Mouse (Mus musculus): Measurements from ENCODE around the gene Bola3. TPM values are rescaled to one million over a fixed set of nuclear protein-coding genes. Genes with fewer than 3 reads are reported as not detected.

Gene Bola3
- total and polyA plus RNA-seq, 2 experiments = 26.4 to 246 TPM

GRCm38 (mm10) chr6:83356569-83357138 lies 7.7 kb downstream of the Bola3 start:
- peaks cover 6% of the 10 kb centered on the region; the same call in 1 of the 2 replicates for H3K36me3 ChIP-seq (ENCODE audit: control insufficient read depth, insufficient read depth, low read length)
- no peaks in the 10 kb centered on the region for H3K27me3 ChIP-seq (ENCODE audit: control insufficient read depth, insufficient read depth, low read length)
- peak; percentile 92 for TF ChIP-seq CTCF (IDR thresholded peaks at IDR 0.05; ENCODE audit: low read depth, low read length)
- TF ChIP-seq POLR2A (IDR thresholded peaks at IDR 0.05; ENCODE audit: extremely low read depth, insufficient read depth, low read length) = no peak
- H3K4me1 ChIP-seq (ENCODE audit: control insufficient read depth, insufficient read depth, low read length) = peaks cover 12% of the 10 kb centered on the region
- no peak overlapping the region for H3K27ac ChIP-seq (replicated peaks; ENCODE audit: insufficient read depth, low read depth, low read length)
- no peak overlapping the region for H3K9ac ChIP-seq (ENCODE audit: low read depth, low read length)
- H3K79me2 ChIP-seq (ENCODE audit: control insufficient read depth, insufficient read depth, low read length) = no peaks in the 10 kb centered on the region; the same call in 1 of the 2 replicates
- no peak overlapping the region for H3K4me3 ChIP-seq (ENCODE audit: insufficient read depth, low read depth, low read length)
- DNase-seq (ENCODE audit: extremely low read depth, low read depth, low spot score) = peak; percentile 26
- WGBS = 25% methylated on average over 7 of the region's 7 CpGs

GRCm38 (mm10) chr6:83357436-83357835 lies 8.5 kb downstream of the Bola3 start:
- H3K79me2 ChIP-seq (ENCODE audit: control insufficient read depth, insufficient read depth, low read length) = no peaks in the 10 kb centered on the region
- no peak overlapping the region for H3K27ac ChIP-seq (replicated peaks; ENCODE audit: insufficient read depth, low read depth, low read length)
- WGBS = 93% methylated on average over 10 of the region's 10 CpGs
- H3K36me3 ChIP-seq (ENCODE audit: control insufficient read depth, insufficient read depth, low read length) = peaks cover 6% of the 10 kb centered on the region; the same call in 1 of the 2 replicates
- peaks cover 12% of the 10 kb centered on the region for H3K4me1 ChIP-seq (ENCODE audit: control insufficient read depth, insufficient read depth, low read length)
- no peaks in the 10 kb centered on the region for H3K27me3 ChIP-seq (ENCODE audit: control insufficient read depth, insufficient read depth, low read length)
- no peak overlapping the region for H3K9ac ChIP-seq (ENCODE audit: low read depth, low read length)
- DNase-seq (ENCODE audit: extremely low read depth, low read depth, low spot score) = no peak
- TF ChIP-seq POLR2A (IDR thresholded peaks at IDR 0.05; ENCODE audit: extremely low read depth, insufficient read depth, low read length) (no peak), CTCF (IDR thresholded peaks at IDR 0.05; ENCODE audit: low read depth, low read length) (no peak)
- H3K4me3 ChIP-seq (ENCODE audit: insufficient read depth, low read depth, low read length) = no peak overlapping the region

- no peaks in the 10 kb centered on the region for H3K79me2 ChIP-seq (ENCODE audit: control insufficient read depth, insufficient read depth, low read length)
- H3K4me1 ChIP-seq (ENCODE audit: control insufficient read depth, insufficient read depth, low read length) = no peaks in the 10 kb centered on the region
- 91% methylated on average over 11 of the region's 11 CpGs for WGBS
- peaks cover 6% of the 10 kb centered on the region; the same call in 1 of the 2 replicates for H3K36me3 ChIP-seq (ENCODE audit: control insufficient read depth, insufficient read depth, low read length)
- no peaks in the 10 kb centered on the region for H3K27me3 ChIP-seq (ENCODE audit: control insufficient read depth, insufficient read depth, low read length)
- TF ChIP-seq POLR2A (IDR thresholded peaks at IDR 0.05; ENCODE audit: extremely low read depth, insufficient read depth, low read length) (no peak), CTCF (IDR thresholded peaks at IDR 0.05; ENCODE audit: low read depth, low read length) (no peak)
- no peak for DNase-seq (ENCODE audit: extremely low read depth, low read depth, low spot score)
- no peak overlapping the region for H3K9ac ChIP-seq (ENCODE audit: low read depth, low read length)
- no peak overlapping the region for H3K4me3 ChIP-seq (ENCODE audit: insufficient read depth, low read depth, low read length)
- no peak overlapping the region for H3K27ac ChIP-seq (replicated peaks; ENCODE audit: insufficient read depth, low read depth, low read length)
Observed at GRCm38 (mm10) chr6:83361523-83362248, 12.7 kb downstream of the Bola3 start.

GRCm38 (mm10) chr6:83363075-83363474 lies 14.1 kb downstream of the Bola3 start:
- H3K36me3 ChIP-seq (ENCODE audit: control insufficient read depth, insufficient read depth, low read length) = peaks cover 6% of the 10 kb centered on the region; the same call in 1 of the 2 replicates
- no peaks in the 10 kb centered on the region for H3K4me1 ChIP-seq (ENCODE audit: control insufficient read depth, insufficient read depth, low read length)
- 89% methylated on average over 12 of the region's 12 CpGs for WGBS

GRCm38 (mm10) chr6:83370316-83370965 lies 21.5 kb downstream of the Bola3 start:
- Histone ChIP-seq H3K27me3 (ENCODE audit: control insufficient read depth, insufficient read depth, low read length) (no peaks in the 10 kb centered on the region), H3K36me3 (ENCODE audit: control insufficient read depth, insufficient read depth, low read length) (peaks cover 27% of the 10 kb centered on the region; the same call in 1 of the 2 replicates), H3K9ac (ENCODE audit: low read depth, low read length) (no peak overlapping the region), H3K27ac (replicated peaks; ENCODE audit: insufficient read depth, low read depth, low read length) (no peak overlapping the region), H3K79me2 (ENCODE audit: control insufficient read depth, insufficient read depth, low read length) (no peaks in the 10 kb centered on the region), H3K4me1 (ENCODE audit: control insufficient read depth, insufficient read depth, low read length) (no peaks in the 10 kb centered on the region), H3K4me3 (ENCODE audit: insufficient read depth, low read depth, low read length) (no peak overlapping the region)
- no peak for DNase-seq (ENCODE audit: extremely low read depth, low read depth, low spot score)
- no peak for TF ChIP-seq CTCF (IDR thresholded peaks at IDR 0.05; ENCODE audit: low read depth, low read length)
- no peak for TF ChIP-seq POLR2A (IDR thresholded peaks at IDR 0.05; ENCODE audit: extremely low read depth, insufficient read depth, low read length)
- WGBS = 91% methylated on average over 21 of the region's 21 CpGs

More at GRCm38 (mm10) chr6:83363075-83363474, 14.1 kb downstream of the Bola3 start:
- H3K27me3 ChIP-seq (ENCODE audit: control insufficient read depth, insufficient read depth, low read length) = no peaks in the 10 kb centered on the region
- H3K27ac ChIP-seq (replicated peaks; ENCODE audit: insufficient read depth, low read depth, low read length) = no peak overlapping the region
- no peak overlapping the region for H3K9ac ChIP-seq (ENCODE audit: low read depth, low read length)
- no peak for DNase-seq (ENCODE audit: extremely low read depth, low read depth, low spot score)
- TF ChIP-seq POLR2A (IDR thresholded peaks at IDR 0.05; ENCODE audit: extremely low read depth, insufficient read depth, low read length) = no peak
- no peak for TF ChIP-seq CTCF (IDR thresholded peaks at IDR 0.05; ENCODE audit: low read depth, low read length)
- H3K4me3 ChIP-seq (ENCODE audit: insufficient read depth, low read depth, low read length) = no peak overlapping the region
- no peaks in the 10 kb centered on the region for H3K79me2 ChIP-seq (ENCODE audit: control insufficient read depth, insufficient read depth, low read length)
